Comparison of ENCODE assay signal across 10 mouse cellular contexts in the genomic region with DNA sequence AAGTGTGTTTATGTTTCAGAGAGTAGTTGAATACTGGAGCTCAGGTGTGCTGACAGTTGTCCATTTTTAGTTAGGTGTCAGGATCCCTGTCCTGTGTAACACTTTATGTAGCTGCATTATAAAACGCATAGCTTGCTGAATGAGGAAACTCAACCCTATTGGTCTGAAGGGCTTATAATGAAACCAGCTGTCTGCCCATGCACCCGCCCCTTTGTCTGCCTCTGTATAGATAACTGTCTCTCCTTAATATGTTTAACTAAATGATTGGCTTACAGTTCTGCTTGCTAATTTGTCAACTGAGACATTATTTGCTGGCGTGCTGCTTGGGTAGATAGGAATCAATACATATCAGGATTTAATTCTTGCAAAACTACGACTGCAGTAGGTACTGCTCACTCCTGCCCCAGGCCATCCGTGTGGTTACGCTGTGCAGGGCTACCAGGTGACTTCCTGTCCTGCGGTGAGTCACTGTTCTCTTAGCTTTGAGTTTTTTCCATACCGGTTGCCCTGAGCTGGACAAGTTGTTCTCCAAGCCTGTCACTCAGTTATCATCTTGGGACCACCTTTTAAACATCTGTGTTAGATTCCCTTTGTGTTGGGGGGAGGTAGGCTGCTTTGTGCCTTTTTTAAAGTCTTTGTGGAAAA. TPM values are rescaled to one million over a fixed set of nuclear protein-coding genes. Genes with fewer than 3 reads are reported as not detected.
DNase-seq lines count a peak whose midpoint lies in the region; ATAC-seq and TF ChIP-seq lines count a peak whose summit lies in the region.
"Had no signal": no experiment of that assay in that cellular context is flagged by ENCODE, and none has a peak within 500 bp of the region (broad histone marks: within the 10 kb centered on the region; RNA-seq: fewer than 3 reads in every experiment).

No protein-coding gene starts in this region.

- no peak for TF ChIP-seq EP300 in liver, embryonic 14.5 days (IDR thresholded peaks at IDR 0.05; ENCODE audit: low read depth)

- no peak for TF ChIP-seq CTCF in liver, embryonic 14.5 days (IDR thresholded peaks at IDR 0.05; ENCODE audit: low read depth)

- H3K36me3 ChIP-seq in liver, embryonic 14.5 days (replicated peaks; ENCODE audit: control insufficient read depth, insufficient read depth, low read depth): no peaks in the 10 kb centered on the region

- ATAC-seq in common myeloid progenitor, adult 5-6 weeks (replicated peaks; ENCODE audit: low read depth, poor library complexity, severe bottlenecking): peak; percentile 39
- peak; percentile 58 for ATAC-seq in liver, embryonic 14.5 days (ENCODE audit: insufficient read depth)

- no peak overlapping the region for H3K4me2 ChIP-seq in liver, embryonic 14.5 days (ENCODE audit: low read depth)

- DNase-seq in 3T3-L1 (ENCODE audit: low read depth, low spot score) (peak; percentile 29), 416B (ENCODE audit: low read depth) (peak; percentile 62)
- DNase-seq in liver, embryonic 14.5 days (ENCODE audit: low read depth in 3 of 3, low spot score in 3 of 3): no peak
- no peak for DNase-seq in layer of hippocampus, adult 8-10 months (ENCODE audit: low spot score in 2 of 2)
- no peak for DNase-seq in retina, embryonic 14.5 days (ENCODE audit: low spot score)
- no peak for DNase-seq in ovary, postnatal 36 days (ENCODE audit: low spot score)
- DNase-seq: gastrocnemius, postnatal 36 days; right cerebral cortex, postnatal 4 days had no signal

- H3K4me3 ChIP-seq in liver, embryonic 14.5 days (ENCODE audit: insufficient read depth in 1 of 2, low read depth in 2 of 2, low read length in 2 of 2): no peak overlapping the region

- H3K27ac ChIP-seq in liver, embryonic 14.5 days: no peak overlapping the region

- H3K27me3 ChIP-seq in liver, embryonic 14.5 days (ENCODE audit: control insufficient read depth, insufficient read depth, low read length): no peaks in the 10 kb centered on the region

- 20% methylated on average over 8 of the region's 8 CpGs for WGBS in liver, embryonic 14.5 days (ENCODE audit: insufficient replicate concordance)

- no peak overlapping the region for H3K9ac ChIP-seq in liver, embryonic 14.5 days (replicated peaks)

- H3K9me3 ChIP-seq in liver, embryonic 14.5 days (ENCODE audit: control insufficient read depth, low read length): no peaks in the 10 kb centered on the region

- H3K4me1 ChIP-seq in liver, embryonic 14.5 days (replicated peaks; ENCODE audit: control insufficient read depth in 2 of 2, insufficient read depth in 2 of 2, low read length in 1 of 2): peaks cover 12 to 24% of the 10 kb centered on the region in 2 experiments

RNA-seq across cellular contexts. Expression of a gene that starts 13.4 kb away (rescaled TPM):
- 7.4 and 12.9 TPM in 2 replicates for total RNA-seq in common myeloid progenitor, adult 5-6 weeks (2017)
- polyA plus RNA-seq in liver, embryonic 14.5 days (2012; rRNA removed): 4.4 and 4.9 TPM in 2 replicates
- 7.2 and 8.7 TPM in 2 replicates for polyA plus RNA-seq in liver, embryonic 14.5 days (2014; fragmentation: Nextera tagmentation; extraction: Ambion mirVana)
- 10 to 100 TPM; 72.8 to 81.2 (median 75.5) TPM for total RNA-seq in layer of hippocampus, adult 8-10 months (2022)

RNA-seq across cellular contexts. Expression of a gene that starts 47.5 kb away (rescaled TPM):
- not detected in 2 replicates for total RNA-seq in common myeloid progenitor, adult 5-6 weeks (2017)
- polyA plus RNA-seq in liver, embryonic 14.5 days (2012; rRNA removed): 0.21 TPM in 1 of 2 replicates, not detected in the other
- polyA plus RNA-seq in liver, embryonic 14.5 days (2014; fragmentation: Nextera tagmentation; extraction: Ambion mirVana): 1.2 TPM in 1 of 2 replicates, not detected in the other
- not detected for total RNA-seq in layer of hippocampus, adult 8-10 months (2022)
- polyA plus RNA-seq: hindbrain, embryonic 11.5 days had no signal

Comparison
In these comparisons a context has a peak if more than half of its experiments do, and no peak if none do; other contexts are left out.
1. DNase-seq: peak in 3T3-L1 (single experiment) and 416B (single experiment); none in liver, embryonic 14.5 days (0 of 3), layer of hippocampus, adult 8-10 months (0 of 2), retina, embryonic 14.5 days (single experiment) and ovary, postnatal 36 days (single experiment).